Mouse (Mus musculus): ENCODE data around the gene Chrna4. TPM values are rescaled to one million over a fixed set of nuclear protein-coding genes. Genes with fewer than 3 reads are reported as not detected.

Gene Chrna4
- polyA plus RNA-seq, 1 experiment from 2014 or later = 2.6 TPM

DNA sequence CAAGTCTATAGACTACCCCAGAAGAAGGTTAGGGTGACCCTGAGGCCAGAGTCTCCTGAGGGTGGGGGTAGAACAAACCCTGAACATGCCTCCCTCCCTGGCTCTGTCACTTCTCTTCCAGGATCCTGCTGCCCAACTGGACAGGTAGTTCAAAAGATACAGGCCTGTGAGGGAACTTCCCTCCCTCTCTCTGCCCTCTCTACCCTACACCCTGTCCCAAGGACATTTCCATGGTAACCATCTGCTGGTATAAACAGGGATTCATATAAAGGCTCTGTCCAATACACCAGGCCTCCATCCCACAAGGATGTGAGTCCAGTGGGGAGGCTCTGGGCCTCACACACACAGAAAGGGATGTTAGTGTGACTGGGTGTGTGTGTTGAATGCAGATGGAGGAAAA lies 970 bp downstream of the Chrna4 start:
- Histone ChIP-seq H3K36me3 (ENCODE audit: insufficient read depth, low read length) (no peaks in the 10 kb centered on the region), H3K4me3 (replicated peaks; ENCODE audit: low read depth, low read length) (no peak overlapping the region), H3K27ac (peak overlapping the region; percentile 31; the same call in 1 of the 2 replicates), H3K27me3 (ENCODE audit: insufficient read depth, low read length) (0 out of 2 replicates have a peak, but pooled peaks cover 10% of the 10 kb centered on the region), H3K9me3 (replicated peaks; ENCODE audit: low read length) (no peaks in the 10 kb centered on the region), H3K9ac (ENCODE audit: low read depth, low read length) (no peak overlapping the region), H3K4me2 (ENCODE audit: low read length) (no peak overlapping the region), H3K4me1 (replicated peaks; ENCODE audit: insufficient read depth, low read length) (peaks cover 15% of the 10 kb centered on the region)
- ATAC-seq (replicated peaks; ENCODE audit: low FRiP score, low read depth) = peak; percentile 50
- no peak for DNase-seq (ENCODE audit: low spot score)
- no peak for TF ChIP-seq CTCF (IDR thresholded peaks at IDR 0.05; ENCODE audit: low read depth)

DNA sequence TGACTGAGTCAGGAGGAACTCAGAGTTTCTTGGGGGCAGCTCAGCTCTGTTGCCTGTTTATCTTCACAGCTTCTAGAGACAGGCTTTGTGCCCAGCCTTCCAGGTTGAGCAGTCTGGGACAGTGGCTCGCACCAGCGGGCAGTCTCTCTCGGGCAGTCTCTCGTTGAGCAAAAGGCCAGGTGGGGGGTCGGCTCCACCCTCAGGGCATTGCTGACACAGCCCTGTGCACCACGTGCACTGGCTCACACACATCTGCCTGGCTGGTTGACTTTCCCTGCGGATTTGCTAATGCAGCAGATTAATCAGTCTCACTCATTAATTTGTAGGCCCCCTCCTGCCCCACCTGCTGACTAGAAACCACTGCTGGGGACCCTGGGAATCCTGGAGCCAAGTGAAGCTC lies 1.4 kb downstream of the Chrna4 start:
- TF ChIP-seq CTCF (IDR thresholded peaks at IDR 0.05; ENCODE audit: low read depth) = no peak
- H3K27me3 ChIP-seq (ENCODE audit: insufficient read depth, low read length) = 0 out of 2 replicates have a peak, but pooled peaks cover 10% of the 10 kb centered on the region
- DNase-seq (ENCODE audit: low spot score) = no peak
- H3K9me3 ChIP-seq (replicated peaks; ENCODE audit: low read length) = no peaks in the 10 kb centered on the region
- ATAC-seq (replicated peaks; ENCODE audit: low FRiP score, low read depth) = peak; percentile 79
- H3K9ac ChIP-seq (ENCODE audit: low read depth, low read length) = no peak overlapping the region
- no peak overlapping the region for H3K4me3 ChIP-seq (replicated peaks; ENCODE audit: low read depth, low read length)
- peaks cover 15% of the 10 kb centered on the region for H3K4me1 ChIP-seq (replicated peaks; ENCODE audit: insufficient read depth, low read length)
- WGBS = 9% methylated on average over 7 of the region's 7 CpGs
- H3K4me2 ChIP-seq (ENCODE audit: low read length) = no peak overlapping the region
- H3K36me3 ChIP-seq (ENCODE audit: insufficient read depth, low read length) = no peaks in the 10 kb centered on the region
- peak overlapping the region; percentile 31; the same call in 1 of the 2 replicates for H3K27ac ChIP-seq

DNA sequence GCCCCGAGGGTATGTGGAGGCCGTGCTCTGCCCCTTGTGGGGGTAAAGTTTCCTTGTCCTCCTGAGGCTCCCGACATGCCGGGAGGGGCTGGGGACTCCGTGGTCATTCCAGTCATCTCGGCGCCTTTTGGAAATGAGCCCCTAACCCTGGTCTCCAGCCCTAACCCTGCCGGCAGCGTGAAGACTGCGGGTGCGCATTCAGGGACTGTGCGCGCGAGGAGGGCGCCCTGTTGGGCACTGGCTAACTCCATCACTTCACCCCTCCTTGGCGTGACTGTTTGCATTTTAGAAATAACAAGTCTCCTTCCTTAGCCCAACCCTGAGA lies 4.0 kb downstream of the Chrna4 start:
- Histone ChIP-seq H3K4me3 (replicated peaks; ENCODE audit: low read depth, low read length) (peak overlapping the region; percentile 55), H3K4me1 (replicated peaks; ENCODE audit: insufficient read depth, low read length) (peaks cover 15% of the 10 kb centered on the region), H3K27me3 (ENCODE audit: insufficient read depth, low read length) (0 out of 2 replicates have a peak, but pooled peaks cover 10% of the 10 kb centered on the region), H3K9ac (ENCODE audit: low read depth, low read length) (peak overlapping the region; percentile 49; the same call in 1 of the 2 replicates), H3K4me2 (ENCODE audit: low read length) (peak overlapping the region; percentile 96), H3K27ac (no peak overlapping the region), H3K36me3 (ENCODE audit: insufficient read depth, low read length) (no peaks in the 10 kb centered on the region), H3K9me3 (replicated peaks; ENCODE audit: low read length) (no peaks in the 10 kb centered on the region)
- WGBS = under 1% methylated on average over 16 of the region's 16 CpGs
- DNase-seq (ENCODE audit: low spot score) (no peak), ATAC-seq (replicated peaks; ENCODE audit: low FRiP score, low read depth) (no peak)
- no peak for TF ChIP-seq CTCF (IDR thresholded peaks at IDR 0.05; ENCODE audit: low read depth)

DNA sequence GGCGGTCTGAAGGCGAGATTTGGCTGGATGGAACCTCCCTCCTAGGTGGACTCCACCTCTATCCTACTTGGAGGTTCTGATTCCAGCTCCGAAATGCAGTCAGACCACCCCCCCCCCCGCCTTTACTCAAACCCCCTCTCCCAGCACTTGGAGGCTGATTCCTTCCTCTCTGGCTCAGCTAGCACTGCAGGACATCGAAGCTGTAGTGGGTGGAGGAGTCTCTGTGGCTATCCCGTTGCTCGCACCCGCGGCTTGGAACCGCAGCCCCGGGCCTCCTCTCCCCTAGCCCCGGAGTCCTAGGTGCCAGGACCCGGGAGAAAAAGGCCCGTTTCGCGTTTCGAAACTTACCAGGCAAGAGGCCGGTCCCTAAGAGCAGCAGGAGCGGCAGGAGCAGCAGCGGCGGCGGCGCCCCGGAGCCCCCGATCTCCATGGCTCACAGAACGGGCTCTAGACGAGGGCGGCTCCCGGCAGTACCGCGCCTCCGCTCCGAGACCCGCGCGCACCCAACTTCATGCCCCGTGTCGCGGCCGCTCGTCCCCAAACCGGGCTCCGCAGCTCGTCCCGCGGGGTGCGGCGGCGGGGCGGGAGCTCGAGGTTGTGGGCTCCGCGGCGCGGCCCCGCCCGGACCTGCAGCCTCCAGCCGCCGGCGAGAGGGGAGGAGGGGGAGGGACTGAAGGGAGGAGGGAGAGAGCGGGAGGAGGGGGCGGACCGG lies 4.5 kb downstream of the Chrna4 start:
- Histone ChIP-seq H3K9ac (ENCODE audit: low read depth, low read length) (peak overlapping the region; percentile 49; the same call in 1 of the 2 replicates), H3K9me3 (replicated peaks; ENCODE audit: low read length) (no peaks in the 10 kb centered on the region), H3K4me3 (replicated peaks; ENCODE audit: low read depth, low read length) (peak overlapping the region; percentile 55), H3K36me3 (ENCODE audit: insufficient read depth, low read length) (no peaks in the 10 kb centered on the region), H3K4me2 (ENCODE audit: low read length) (peak overlapping the region; percentile 96), H3K27me3 (ENCODE audit: insufficient read depth, low read length) (0 out of 2 replicates have a peak, but pooled peaks cover 10% of the 10 kb centered on the region), H3K4me1 (replicated peaks; ENCODE audit: insufficient read depth, low read length) (peaks cover 13% of the 10 kb centered on the region), H3K27ac (no peak overlapping the region)
- ATAC-seq (replicated peaks; ENCODE audit: low FRiP score, low read depth) (0 out of 2 replicates have a peak, but pooled peaks have one; percentile 12), DNase-seq (ENCODE audit: low spot score) (peak; percentile 25)
- no peak for TF ChIP-seq CTCF (IDR thresholded peaks at IDR 0.05; ENCODE audit: low read depth)
- WGBS = under 1% methylated on average over 55 of the region's 63 CpGs

DNA sequence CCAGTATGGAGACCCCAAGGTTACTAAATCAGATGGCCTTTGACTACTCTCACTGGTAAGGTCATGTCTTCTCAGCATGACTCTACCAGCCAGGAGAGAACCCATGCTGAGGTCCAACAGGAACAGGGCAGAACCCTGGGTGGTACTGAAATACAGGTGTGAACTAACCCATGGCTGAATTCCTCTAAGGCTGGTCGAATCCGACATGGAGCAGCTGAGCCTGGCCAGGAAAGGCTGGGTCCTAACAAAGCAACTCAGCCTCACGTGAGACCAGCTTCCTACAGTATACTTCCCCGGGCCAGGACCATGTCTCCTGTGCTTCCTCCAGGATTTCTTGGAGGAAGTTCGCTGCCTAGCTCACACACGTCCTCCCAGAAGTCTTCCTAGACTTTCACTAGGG lies 6.8 kb downstream of the Chrna4 start:
- Histone ChIP-seq H3K4me1 (replicated peaks; ENCODE audit: insufficient read depth, low read length) (peaks cover 5% of the 10 kb centered on the region; the same call in 1 of the 2 replicates), H3K4me2 (ENCODE audit: low read length) (no peak overlapping the region), H3K27ac (no peak overlapping the region), H3K9ac (ENCODE audit: low read depth, low read length) (no peak overlapping the region), H3K9me3 (replicated peaks; ENCODE audit: low read length) (no peaks in the 10 kb centered on the region), H3K36me3 (ENCODE audit: insufficient read depth, low read length) (no peaks in the 10 kb centered on the region), H3K4me3 (replicated peaks; ENCODE audit: low read depth, low read length) (no peak overlapping the region), H3K27me3 (ENCODE audit: insufficient read depth, low read length) (0 out of 2 replicates have a peak, but pooled peaks cover 10% of the 10 kb centered on the region)
- 75% methylated on average over 6 of the region's 6 CpGs for WGBS
- no peak for DNase-seq (ENCODE audit: low spot score)
- ATAC-seq (replicated peaks; ENCODE audit: low FRiP score, low read depth) = no peak
- TF ChIP-seq CTCF (IDR thresholded peaks at IDR 0.05; ENCODE audit: low read depth) = no peak

DNA sequence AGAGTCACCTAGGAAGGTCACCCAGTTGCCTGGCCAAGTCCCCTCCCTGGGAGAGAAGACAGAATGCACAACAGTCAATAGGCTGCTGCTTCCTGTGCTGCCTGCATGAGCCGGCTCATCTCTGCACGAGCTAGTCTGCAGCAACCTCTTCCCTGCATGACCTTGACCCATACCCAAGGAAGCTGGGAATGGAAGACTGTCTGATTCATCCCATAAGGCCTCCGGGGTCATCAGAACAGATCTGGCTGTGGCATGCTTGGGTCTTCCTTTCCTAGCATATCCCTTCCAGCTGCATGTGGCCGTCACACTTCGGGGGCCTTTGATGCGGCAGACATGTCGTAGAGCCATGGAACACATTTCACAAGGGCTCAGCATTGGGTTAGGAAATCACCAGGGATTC lies 8.2 kb downstream of the Chrna4 start:
- H3K27ac ChIP-seq = no peak overlapping the region
- 0 out of 2 replicates have a peak, but pooled peaks cover 3% of the 10 kb centered on the region for H3K27me3 ChIP-seq (ENCODE audit: insufficient read depth, low read length)
- H3K4me1 ChIP-seq (replicated peaks; ENCODE audit: insufficient read depth, low read length) = peaks cover 5% of the 10 kb centered on the region; the same call in 1 of the 2 replicates
- no peak overlapping the region for H3K4me2 ChIP-seq (ENCODE audit: low read length)
- no peak for TF ChIP-seq CTCF (IDR thresholded peaks at IDR 0.05; ENCODE audit: low read depth)
- H3K36me3 ChIP-seq (ENCODE audit: insufficient read depth, low read length) = no peaks in the 10 kb centered on the region
- H3K4me3 ChIP-seq (replicated peaks; ENCODE audit: low read depth, low read length) = no peak overlapping the region
- WGBS = 70% methylated on average over 7 of the region's 7 CpGs
- H3K9me3 ChIP-seq (replicated peaks; ENCODE audit: low read length) = no peaks in the 10 kb centered on the region
- DNase-seq (ENCODE audit: low spot score) (no peak), ATAC-seq (replicated peaks; ENCODE audit: low FRiP score, low read depth) (no peak)
- H3K9ac ChIP-seq (ENCODE audit: low read depth, low read length) = no peak overlapping the region

All from kidney, postnatal 0 days (tissue).